Mouse (Mus musculus) left cerebral cortex, postnatal 25 days (tissue): Measurements from ENCODE around the gene Rnase2a. TPM values are rescaled to one million over a fixed set of nuclear protein-coding genes. Genes with fewer than 3 reads are reported as not detected.
"Not testable (repeated sequence)": the region's sequence is repeated elsewhere in the genome, so short reads cannot be mapped to it uniquely, and the experiment has no call there.

ENCODE experiments used
- DNase-seq, 2 experiments: peaks; one replicate each; pipeline ENCODE4 v3.0.0; 2022; ENCODE audit warnings: low spot score in 2 of 2, mixed read lengths in 1 of 2
- intact Hi-C: fragments of 180-260 bp; cut with DNase I; formaldehyde crosslinking; loops from one replicate; pipeline ENCODE4 v1.15.1; 2025
- total RNA-seq, 2 experiments: library from RNA; stranded (reverse); gene quantifications; 2 replicates each; pipeline ENCODE4 v1.2.3; 2021

Rnase2a gene
- total RNA-seq = not detected

DNA sequence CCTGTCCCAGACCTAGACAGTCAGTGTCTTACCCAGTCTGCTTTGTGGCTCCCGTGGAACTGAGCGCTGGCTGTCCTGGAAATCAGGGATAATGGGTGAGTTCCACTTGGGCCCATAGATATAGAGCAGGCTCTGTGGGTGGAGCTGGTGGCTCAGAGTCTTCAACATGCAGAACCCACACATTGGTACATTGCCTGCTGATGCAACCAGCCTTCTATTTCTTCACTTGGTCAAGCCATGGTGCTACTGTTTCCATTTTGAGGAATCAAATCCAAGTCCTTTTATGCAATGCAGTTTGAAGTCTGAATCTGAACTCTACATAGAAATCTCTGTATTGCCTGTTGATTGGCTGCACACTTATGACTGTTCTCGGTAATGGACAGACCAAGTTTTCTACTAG, at the start of gene Rnase2a:
Gene Rnase2a, minus strand, starts transcription at position 72 of the 400 bp plus-strand sequence.
- no peak for DNase-seq
- intact Hi-C loops = no loop called here

DNA sequence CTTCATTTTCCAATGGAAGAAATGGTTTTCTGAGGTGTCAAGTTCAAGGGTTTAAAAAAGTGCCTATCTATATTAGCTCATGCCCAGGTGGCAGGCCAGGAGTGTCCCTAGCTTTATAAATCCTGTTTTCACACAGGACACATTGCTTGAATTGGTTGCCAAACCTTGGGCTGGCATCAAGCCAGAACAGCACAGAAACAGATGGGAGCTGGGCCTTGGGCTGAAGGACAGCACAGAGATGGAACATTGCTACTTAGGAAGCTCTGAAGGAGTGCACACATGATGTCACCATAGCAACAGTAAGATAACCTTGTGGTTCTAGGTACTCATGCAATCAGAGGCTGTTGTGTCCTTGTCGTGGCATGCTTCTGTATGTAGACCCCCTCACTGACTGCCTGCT, 35.6 kb upstream of the Rnase2a start:
- intact Hi-C loops = no loop called here
- DNase-seq = peak in 1 of 2 experiments; percentile 11

- DNase-seq, intact Hi-C loops: not testable (repeated sequence)
Observed at GRCm38 (mm10) chr14:51278515-51278914, 22.6 kb upstream of the Rnase2a start.

DNA sequence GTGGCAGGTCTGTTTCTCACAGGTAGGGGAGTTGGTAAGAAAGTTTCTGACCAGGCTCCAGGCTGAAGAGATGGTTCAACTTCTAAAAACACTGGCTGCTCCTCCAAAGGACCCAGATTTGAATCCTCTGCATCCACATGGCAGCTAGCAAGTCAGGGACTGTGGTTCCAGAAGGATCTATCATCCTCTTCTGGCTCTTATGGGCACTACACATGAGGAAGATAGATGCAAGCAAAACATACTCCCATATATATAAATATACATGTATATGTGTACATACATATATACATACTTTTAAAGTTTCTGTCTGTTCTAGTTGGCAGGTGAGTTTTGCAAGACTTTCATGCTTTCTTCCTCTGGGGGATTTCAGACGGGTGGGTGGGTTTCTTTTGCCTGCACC, 12.8 kb upstream of the Rnase2a start:
- intact Hi-C loops = no loop called here
- no peak for DNase-seq

DNA sequence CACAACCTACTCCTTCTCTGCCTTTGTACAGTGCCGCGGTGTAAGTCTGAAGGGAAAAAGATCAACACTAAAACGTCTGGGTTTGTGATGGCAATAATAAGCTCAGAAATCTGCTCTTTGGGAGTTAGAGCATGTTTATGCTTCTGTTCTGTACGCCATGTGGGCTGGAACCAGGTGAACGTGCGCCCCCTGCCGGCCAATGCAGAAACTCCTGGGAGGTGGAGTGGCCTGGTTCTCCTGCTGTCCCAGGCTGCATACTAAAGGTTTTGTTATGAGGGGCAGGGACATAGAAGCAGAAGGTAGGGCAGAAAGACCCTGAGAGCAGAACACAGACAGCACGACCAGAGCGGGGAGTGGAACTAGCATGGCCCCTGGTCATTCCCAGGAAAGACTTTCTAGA, 10.2 kb upstream of the Rnase2a start:
- intact Hi-C loops = loop anchor here (1.0 to 2.0 kb wide), 2 partner anchors 89 to 163 kb away; no protein-coding TSS in a partner anchor
- peak; percentile 69 to 78 for DNase-seq

DNA sequence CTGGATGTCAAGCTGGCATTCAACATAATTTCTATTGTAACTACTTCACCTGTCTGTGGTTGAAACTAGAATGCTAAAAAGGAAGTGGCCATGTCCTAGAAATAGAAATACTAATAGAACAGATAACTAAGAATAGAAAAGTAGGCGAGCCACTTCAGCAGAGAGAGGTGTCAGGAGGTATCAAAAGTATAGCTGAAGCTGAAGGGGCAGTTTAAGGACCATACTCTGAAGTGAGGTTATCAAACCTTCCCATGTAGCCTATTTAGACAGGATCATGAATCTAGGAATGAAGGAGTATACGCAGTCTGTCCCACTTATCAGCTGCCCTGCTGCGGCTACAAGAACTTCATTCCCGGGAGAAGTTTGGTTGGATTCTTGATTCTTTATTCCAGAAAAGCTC, 9.8 kb upstream of the Rnase2a start:
- intact Hi-C loops = loop anchor here (1.0 to 2.0 kb wide), 2 partner anchors 89 to 162 kb away; no protein-coding TSS in a partner anchor
- DNase-seq = no peak

- no peak for DNase-seq
- intact Hi-C loops = no loop called here
Observed at GRCm38 (mm10) chr14:51262397-51262796, 6.5 kb upstream of the Rnase2a start.

GRCm38 (mm10) chr14:51259741-51260140, 3.8 kb upstream of the Rnase2a start:
- intact Hi-C loops = no loop called here
- no peak for DNase-seq

DNA sequence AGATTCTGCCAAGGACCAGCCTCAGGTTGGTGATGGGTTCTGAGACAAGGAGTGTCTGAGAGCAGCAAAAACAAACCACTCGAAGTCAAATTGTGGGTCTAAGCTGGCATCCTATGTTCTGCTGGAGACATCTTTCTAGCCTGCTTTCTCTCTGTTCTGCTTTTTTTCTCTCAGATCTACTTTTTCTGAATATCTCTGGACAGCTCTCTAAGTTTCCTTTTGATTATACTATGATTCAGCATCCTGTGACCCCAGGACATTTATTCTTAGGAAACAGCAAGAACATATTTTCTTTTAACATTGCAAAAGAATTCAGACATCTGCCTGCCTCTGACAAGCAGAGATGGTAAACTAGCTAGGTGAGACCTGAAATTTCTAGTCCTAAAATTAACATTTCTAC, 2.3 kb downstream of the Rnase2a start:
- no peak for DNase-seq
- intact Hi-C loops = loop anchor here (5.0 kb wide), 1 partner anchor 504 kb away; no protein-coding TSS in a partner anchor

DNA sequence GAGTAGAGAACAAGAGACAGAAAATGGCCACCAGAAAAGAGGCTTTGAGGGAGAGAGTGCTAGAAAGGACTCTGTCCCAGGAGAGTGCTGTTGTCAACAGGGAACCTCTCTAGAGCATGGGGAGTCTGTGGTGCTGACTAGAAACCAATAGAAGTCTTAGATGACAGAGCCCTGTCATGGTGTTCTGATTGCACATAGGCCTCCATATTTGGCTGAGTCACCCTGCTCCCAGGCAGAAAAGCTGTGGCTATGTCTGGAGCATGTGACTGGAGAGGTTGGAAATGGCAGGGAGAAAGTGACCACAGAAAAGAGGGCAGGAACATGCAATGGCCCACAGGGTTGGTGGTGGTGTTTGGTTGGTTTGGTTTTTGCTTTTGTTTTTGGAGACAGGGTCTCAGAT, 3.7 kb downstream of the Rnase2a start:
- intact Hi-C loops = loop anchor here (5.0 kb wide), 1 partner anchor 505 kb away; no protein-coding TSS in a partner anchor

GRCm38 (mm10) chr14:51250348-51250747, 5.6 kb downstream of the Rnase2a start:
- DNase-seq = no peak
- intact Hi-C loops = loop anchor here (5.0 kb wide), 1 partner anchor 507 kb away; no protein-coding TSS in a partner anchor

More for the DNA sequence above, 3.7 kb downstream of the Rnase2a start:
- DNase-seq = not testable (repeated sequence)

- DNase-seq = no peak
- intact Hi-C loops = no loop called here
Observed at GRCm38 (mm10) chr14:51247736-51248135, 8.2 kb downstream of the Rnase2a start.

DNA sequence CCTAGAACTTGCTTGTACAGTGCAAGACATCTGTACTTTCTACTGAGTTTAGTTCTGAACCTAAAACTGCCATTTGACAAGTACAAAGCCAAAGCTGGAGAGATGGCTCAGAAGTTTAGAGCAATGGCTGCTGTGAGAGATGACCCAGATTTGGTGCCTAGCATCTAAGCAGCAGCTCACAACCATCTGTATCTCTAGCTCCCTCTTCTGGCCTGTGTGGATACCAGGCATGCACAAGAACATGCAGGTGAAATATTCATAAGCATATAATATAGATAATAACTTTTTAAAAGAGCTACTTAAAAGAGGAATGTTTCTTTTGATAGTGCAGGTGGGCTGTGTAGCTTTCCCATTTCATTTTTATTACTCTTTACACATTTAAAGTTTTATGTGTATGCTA, 15.0 kb downstream of the Rnase2a start:
- DNase-seq = peak; percentile 47 to 61
- intact Hi-C loops = loop anchor here (2.0 to 5.0 kb wide), 2 partner anchors 64 to 139 kb away; no protein-coding TSS in a partner anchor

- DNase-seq, intact Hi-C loops: not testable (repeated sequence)
Observed at GRCm38 (mm10) chr14:51237488-51237887, 18.4 kb downstream of the Rnase2a start.

DNA sequence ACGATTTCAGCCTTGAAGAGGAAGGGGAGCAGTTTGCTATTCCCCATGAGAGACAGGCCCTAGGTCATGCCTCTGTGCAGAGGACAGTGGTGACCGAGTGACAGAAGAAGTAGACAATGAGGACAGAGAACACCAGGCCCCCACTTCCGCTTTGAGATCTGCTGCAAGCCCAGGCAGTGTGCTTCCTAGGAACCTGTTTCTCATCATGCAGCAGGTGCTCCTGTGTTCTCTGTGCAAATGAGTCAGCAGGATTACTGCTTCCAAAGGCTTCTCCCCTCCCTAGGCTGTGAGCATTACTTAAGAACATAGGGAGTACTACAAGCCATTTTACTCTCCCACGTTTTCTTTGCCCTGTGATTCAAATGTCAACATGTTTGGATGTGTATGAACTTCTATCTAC, 26.3 kb downstream of the Rnase2a start:
- DNase-seq, intact Hi-C loops: not testable (repeated sequence)

DNA sequence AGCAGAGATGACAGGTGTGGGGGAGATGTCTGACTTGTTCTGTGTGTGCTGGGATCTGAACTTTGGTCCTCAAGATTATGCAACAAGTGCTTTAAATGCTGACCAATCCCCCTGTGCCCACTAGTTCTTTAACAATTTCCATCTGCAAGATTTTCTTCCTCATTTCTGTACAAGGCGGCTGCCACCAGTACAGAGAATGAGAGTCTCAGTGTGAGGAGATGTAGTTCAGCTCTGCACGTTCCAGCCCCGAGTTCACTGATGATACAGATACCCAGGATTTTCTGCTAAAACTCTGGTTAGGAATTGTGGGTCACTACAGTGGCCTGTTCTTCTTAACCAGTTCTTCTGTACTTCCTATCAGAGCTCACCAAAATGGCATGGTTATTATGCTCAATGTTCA, 35.8 kb downstream of the Rnase2a start:
- intact Hi-C loops, DNase-seq: not testable (repeated sequence)

Other genes with a start within 250 kb of the Rnase2a start
- gene Rnase10, start 248.4 kb downstream of the Rnase2a start, total RNA-seq = under 1 TPM in 1 of 2 experiments, not detected in 1; 0.27 TPM
- not detected for gene Rnase9, start 214.2 kb downstream of the Rnase2a start, total RNA-seq
- not detected for gene Rnase11, start 205.9 kb downstream of the Rnase2a start, total RNA-seq
- not detected for gene Rnase12, start 198.5 kb downstream of the Rnase2a start, total RNA-seq
- not detected for gene Olfr750, start 181.7 kb downstream of the Rnase2a start, total RNA-seq
- gene Rnase4, start 165.0 kb downstream of the Rnase2a start, total RNA-seq = 10 to 100 TPM; 20.5 to 21.8 TPM
- gene Ang, start 165.0 kb downstream of the Rnase2a start, total RNA-seq = 1 to 10 TPM; 6.3 to 6.4 TPM
- gene Eddm3b, start 141.7 kb downstream of the Rnase2a start, total RNA-seq = not detected
- gene Rnase6, start 132.2 kb downstream of the Rnase2a start, total RNA-seq = under 1 TPM in 1 of 2 experiments, not detected in 1; 0.32 TPM
- under 1 TPM; 0.57 to 0.73 TPM for gene Rnase1, start 109.3 kb downstream of the Rnase2a start, total RNA-seq
- not detected for gene Rnase2b, start 93.9 kb downstream of the Rnase2a start, total RNA-seq
- not detected for gene Ang2, start 57.0 kb downstream of the Rnase2a start, total RNA-seq
- not detected for gene Ear14, start 52.7 kb downstream of the Rnase2a start, total RNA-seq
- gene Gm7247, start 105.6 kb upstream of the Rnase2a start, total RNA-seq = not detected
- gene Vmn2r88, start 154.7 kb upstream of the Rnase2a start, total RNA-seq = not detected
- not detected for gene Vmn2r89, start 195.7 kb upstream of the Rnase2a start, total RNA-seq